Mouse (Mus musculus) bone marrow macrophage, adult 2 months (primary cell): ENCODE data around the gene Svbp.

Source experiments
- CTCF ChIP-seq: IDR thresholded peaks from 2 replicates; pipeline ENCODE4 v1.5.1; 2012; ENCODE audit warnings: low read depth, mild to moderate bottlenecking, low read length, moderate library complexity
- POLR2A ChIP-seq: IDR thresholded peaks from 2 replicates; pipeline ENCODE4 v1.6.1; 2012; ENCODE audit warnings: mild to moderate bottlenecking, low read depth, low read length, borderline replicate concordance

DNA sequence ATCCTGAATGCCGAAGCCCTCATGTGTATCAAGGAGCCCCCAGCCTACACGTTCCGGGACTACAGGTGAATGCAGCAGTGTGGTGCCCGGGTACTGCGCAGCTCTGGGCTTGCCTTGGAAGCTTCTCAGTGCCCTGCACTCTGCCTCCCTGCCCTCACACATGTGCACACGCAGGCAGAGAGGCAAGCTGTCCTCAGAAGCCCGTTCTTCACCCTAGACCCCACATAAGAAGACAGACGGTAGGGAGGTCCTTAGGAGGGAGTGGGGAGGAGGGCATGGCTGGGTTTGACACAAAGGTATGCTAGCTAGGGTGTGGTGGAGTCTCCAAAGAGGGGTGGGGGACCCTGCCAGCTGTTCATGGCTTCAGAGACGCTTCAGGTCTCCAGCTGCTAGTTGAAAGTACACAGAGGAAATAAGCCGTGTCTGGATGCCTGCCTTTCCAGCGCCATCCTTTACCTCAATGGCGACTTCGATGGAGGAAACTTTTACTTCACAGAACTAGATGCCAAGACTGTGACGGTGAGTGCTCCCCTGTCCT is 51.7 kb downstream of the Svbp start:
- TF ChIP-seq CTCF (no peak), POLR2A (no peak)
